Mouse (Mus musculus) megakaryocyte-erythroid progenitor cell, adult 5-6 weeks (primary cell): ENCODE data around the gene Lipi. TPM values are rescaled to one million over a fixed set of nuclear protein-coding genes. Genes with fewer than 3 reads are reported as not detected.

ENCODE experiments used
- ATAC-seq: replicated peaks from 2 replicates; pipeline ENCODE4 v1.8.0; 2016; ENCODE audit warnings: mild to moderate bottlenecking, inconsistent platforms; ENCODE audit not compliant: severe bottlenecking, poor library complexity, low FRiP score, low TSS enrichment
- total RNA-seq, 2 experiments: library from RNA; stranded (forward) in 1 of 2; stranded (reverse) in 1 of 2; fragments of 200-1000, 215-1000 nt in 1 of 2; fragments of >200 nt in 1 of 2; fragmentation: Nextera tagmentation in 1 of 2; gene quantifications; 2 replicates each; pipeline ENCODE4 v1.2.3; 2014 to 2017

Gene Lipi
- not detected in 2 replicates for total RNA-seq (2014; fragmentation: Nextera tagmentation)
- total RNA-seq (2017): not detected in 2 replicates

DNA sequence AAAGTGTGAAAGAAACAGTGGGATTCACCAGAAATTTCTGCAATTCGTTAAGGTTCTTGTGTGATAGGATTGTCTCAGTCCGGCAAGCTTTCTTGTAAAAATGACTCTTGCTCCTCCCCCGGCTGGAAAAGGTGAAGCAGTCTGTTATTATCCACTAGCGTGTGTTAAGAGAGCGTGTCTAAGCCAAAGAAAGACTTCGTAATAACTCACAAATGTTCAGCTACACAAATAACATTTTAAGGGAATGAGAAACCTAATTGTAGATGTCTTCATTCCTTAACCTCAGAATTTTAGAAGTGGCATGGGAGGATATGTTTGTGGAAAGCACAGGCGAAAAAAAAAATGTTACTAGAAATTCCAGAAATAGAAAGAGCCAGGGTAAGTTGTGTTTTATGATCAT is at the start of gene Lipi:
Gene Lipi, minus strand, starts transcription at position 101 of the 400 bp plus-strand sequence.
- no peak for ATAC-seq

- ATAC-seq: no peak
Measured at GRCm38 (mm10) chr16:75627862-75628261, 42.0 kb upstream of the Lipi start.

DNA sequence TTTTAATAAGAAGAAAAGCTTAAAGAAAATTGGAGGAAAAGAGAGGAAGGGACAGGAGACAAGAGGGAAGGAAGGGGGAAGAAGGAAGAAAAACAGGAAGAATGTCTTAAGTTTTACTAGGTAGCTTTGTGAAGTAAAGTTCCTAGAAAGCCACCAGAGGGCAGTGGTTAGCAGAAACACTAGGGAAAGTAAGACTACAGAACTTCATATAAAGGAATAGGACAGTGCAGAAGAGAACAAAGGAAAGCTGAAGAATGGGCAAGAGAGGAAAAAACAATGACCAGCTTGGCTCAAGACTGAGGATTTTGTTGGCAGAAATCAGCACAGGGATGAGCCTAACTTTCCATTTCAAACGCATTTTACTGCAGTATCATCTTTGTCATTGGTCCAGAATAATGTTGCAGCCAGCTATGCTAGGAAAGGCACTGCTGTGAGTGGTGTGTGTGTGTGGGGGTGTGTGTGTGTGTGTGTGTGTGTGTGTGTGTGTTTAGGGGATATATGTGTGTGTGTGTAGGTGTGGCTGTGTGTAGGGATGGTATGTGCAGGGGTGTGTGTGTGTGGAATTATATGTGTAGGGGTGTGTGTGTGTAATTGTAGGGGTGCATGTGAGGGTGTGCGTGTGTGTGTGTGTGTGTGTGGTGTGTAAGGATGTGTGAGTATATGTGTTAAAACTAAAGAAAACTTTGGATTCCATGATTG is 31.9 kb upstream of the Lipi start:
- peak; percentile 84 for ATAC-seq

DNA sequence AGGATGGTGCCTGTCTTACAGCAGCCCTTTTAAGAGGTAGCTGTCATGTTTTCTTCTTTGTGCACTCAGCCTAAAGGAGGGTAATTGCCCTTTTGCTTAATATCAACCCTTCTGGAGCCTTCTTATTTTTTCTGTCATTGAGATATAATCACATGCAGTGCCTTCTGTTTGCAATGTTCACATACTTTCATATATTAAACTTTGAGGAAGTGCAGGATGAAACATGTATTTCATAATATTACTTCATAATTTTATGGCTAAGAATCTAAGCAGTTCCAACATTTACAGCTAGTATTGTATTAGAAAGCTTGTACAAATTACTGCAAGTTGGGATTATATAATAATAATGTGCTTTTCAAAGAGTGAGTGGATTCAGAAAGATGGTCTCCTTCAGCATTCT is 26.7 kb upstream of the Lipi start:
- ATAC-seq: no peak

- no peak for ATAC-seq
Measured at GRCm38 (mm10) chr16:75606415-75606814, 20.6 kb upstream of the Lipi start.

GRCm38 (mm10) chr16:75593501-75594183 is 7.8 kb upstream of the Lipi start:
- ATAC-seq: peak; percentile 51

DNA sequence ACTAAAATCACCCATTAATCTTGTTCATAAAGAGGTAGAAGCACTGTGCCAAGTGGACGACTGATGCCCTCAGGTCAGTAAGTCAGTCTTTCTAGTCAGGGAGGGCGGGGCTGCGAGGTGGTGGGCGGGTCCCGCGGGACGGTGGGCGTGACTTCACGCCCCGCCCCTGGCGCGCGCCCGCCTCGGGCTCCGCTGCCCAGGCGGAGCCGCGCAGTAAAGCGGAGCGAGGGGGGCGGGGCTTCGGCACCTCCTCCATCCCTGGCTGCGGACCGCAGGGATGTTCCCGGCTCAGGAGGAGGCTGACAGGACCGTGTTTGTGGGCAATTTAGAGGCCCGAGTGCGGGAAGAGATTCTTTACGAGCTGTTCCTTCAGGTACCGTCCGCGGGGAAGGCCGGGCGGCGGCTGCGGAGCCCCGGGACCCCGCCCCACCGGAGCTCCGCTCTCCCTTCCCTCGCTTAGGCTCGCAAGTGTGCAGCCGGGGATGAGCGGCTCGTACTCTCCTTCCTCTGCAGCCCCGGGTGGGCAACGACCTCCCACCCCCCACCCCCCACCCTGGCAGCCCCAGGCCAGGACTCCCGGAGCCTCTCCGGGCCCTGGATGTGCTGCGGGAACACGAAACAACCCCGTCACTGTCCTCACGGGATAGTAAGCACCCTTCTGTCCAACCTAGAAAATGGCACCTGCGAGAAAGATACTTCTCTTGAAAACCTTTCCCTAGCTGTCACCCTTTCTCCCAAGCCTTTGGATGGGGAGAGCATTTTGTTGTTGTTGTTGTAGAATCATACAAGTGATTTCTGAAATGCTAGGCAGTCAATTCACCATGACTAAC is 7.0 kb upstream of the Lipi start, which contains the start of gene Rbm11:
Gene Rbm11, plus strand, starts transcription at position 174 of the 830 bp plus-strand sequence.
- peak; percentile 91 for ATAC-seq

GRCm38 (mm10) chr16:75586466-75586865 is 605 bp upstream of the Lipi start:
- no peak for ATAC-seq

- no peak for ATAC-seq
Measured at GRCm38 (mm10) chr16:75582279-75582678, 3.6 kb downstream of the Lipi start.

- no peak for ATAC-seq
Measured at GRCm38 (mm10) chr16:75562910-75563309, 23.0 kb downstream of the Lipi start.

- ATAC-seq: no peak
Measured at GRCm38 (mm10) chr16:75545310-75545709, 40.6 kb downstream of the Lipi start.

DNA sequence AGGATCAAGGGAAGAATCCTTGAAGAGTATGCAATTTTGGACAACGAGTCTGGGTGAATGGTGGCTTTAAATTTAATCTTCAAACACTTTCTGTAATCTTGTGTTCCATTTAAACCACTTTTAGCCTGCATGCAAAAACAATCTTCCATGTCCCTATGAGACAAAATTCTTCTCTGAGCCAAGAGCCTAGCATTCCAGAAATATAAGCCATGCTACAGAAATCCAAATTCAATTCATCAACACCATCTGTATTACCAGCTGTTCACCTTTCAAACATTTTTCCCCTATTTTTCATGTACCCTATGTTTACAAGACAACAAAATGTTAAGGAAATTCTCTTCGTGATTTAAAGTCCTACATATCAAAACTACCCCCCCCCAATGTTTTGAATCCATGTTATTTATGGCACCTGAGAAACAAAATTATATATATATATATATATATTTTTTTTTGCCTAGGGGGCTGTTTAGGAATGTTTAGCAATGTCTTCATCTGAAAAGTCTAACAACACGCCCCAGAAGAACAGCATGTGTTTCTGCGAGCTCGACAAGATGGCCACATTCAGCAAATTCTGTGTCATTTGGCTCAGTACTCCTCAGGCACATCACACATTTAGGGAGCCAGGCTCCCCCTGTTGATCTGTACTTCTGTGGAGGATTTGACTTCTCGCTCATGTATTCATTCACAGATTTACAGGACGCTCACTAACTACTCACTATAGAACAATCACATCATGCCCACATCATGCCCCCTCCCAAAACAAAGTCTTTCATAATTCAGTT is 47.9 kb downstream of the Lipi start:
- no peak for ATAC-seq

DNA sequence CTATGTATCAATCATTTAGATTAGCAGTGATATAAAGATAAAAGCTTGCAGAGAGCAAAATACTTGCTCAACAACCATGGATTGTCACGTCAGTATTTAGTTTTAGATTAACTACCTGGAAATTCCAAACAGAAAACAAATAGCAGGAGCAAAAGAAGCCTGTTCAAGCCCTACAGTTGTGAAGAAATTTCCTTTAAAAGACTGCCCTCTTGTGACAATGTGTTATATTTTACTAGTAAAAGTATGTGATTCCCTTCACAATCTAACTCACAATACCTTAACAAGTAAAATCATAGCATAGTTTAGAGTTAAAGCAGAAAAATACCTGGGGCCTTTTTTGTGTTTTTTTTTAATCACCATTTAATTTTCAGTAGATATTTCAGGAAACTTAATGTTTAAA is 54.2 kb downstream of the Lipi start:
- no peak for ATAC-seq

DNA sequence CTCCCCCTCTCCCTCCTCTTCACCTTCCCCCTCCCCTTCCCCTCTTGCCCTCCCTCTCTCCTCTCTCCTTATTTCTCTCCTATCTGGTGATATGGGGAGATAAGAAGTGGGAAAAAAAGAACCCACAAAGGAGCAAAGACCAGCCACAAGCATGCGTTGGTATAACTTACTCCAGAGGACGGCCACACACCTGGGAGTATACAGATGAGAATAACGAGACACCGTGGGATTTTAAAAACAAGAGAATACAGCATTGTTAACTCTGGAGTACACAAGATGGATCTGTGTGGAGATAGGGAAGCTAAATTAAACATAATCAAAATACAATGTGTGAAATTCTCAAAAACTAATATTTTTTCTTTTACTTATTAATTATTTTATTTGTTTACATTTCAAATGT is 89.3 kb downstream of the Lipi start:
- ATAC-seq: no peak

Other genes starting within 250 kb of the Lipi start
- gene Rbm11, start 6.8 kb upstream of the Lipi start, total RNA-seq (2014; fragmentation: Nextera tagmentation): not detected in 2 replicates
- gene Rbm11, start 6.8 kb upstream of the Lipi start, total RNA-seq (2017): 0.23 TPM in 1 of 2 replicates, not detected in the other
- 6.3 and 8.2 TPM in 2 replicates for gene Hspa13, start 181.0 kb upstream of the Lipi start, total RNA-seq (2014; fragmentation: Nextera tagmentation)
- 20.4 and 21.5 TPM in 2 replicates for gene Hspa13, start 181.0 kb upstream of the Lipi start, total RNA-seq (2017)